Mouse (Mus musculus) intestine, embryonic 14.5 days (tissue): ENCODE results near the gene Sirt1. TPM values are rescaled to one million over a fixed set of nuclear protein-coding genes. Genes with fewer than 3 reads are reported as not detected.

Experiments
- ATAC-seq: fragments of 200-750 bp; cut with Nextera tagmentation; replicated peaks from 2 replicates; pipeline ENCODE4 v1.8.0; 2017; ENCODE audit warnings: low read depth, moderate number of reproducible peaks, moderate TSS enrichment, moderate library complexity; ENCODE audit not compliant: low FRiP score, low TSS enrichment
- DNase-seq: peaks from one replicate; pipeline ENCODE4 v3.0.0-alpha.2; 2018; ENCODE audit warnings: low spot score
- H3K27ac ChIP-seq: fragments of 300-500 bp; sonication (generic); 2 replicates; pipeline ENCODE4 v1.5.1; 2014; ENCODE audit warnings: low read depth, mild to moderate bottlenecking, control low read depth
- H3K27me3 ChIP-seq: fragments of 300-500 bp; sonication (generic); replicated peaks from 2 replicates; pipeline ENCODE4 v1.6.1; 2014; ENCODE audit warnings: low read length, control low read depth; ENCODE audit not compliant: control insufficient read depth, insufficient read depth
- H3K36me3 ChIP-seq: fragments of 300-500 bp; sonication (generic); 2 replicates; pipeline ENCODE4 v1.6.1; 2014; ENCODE audit warnings: low read length, control low read depth; ENCODE audit not compliant: control insufficient read depth, insufficient read depth
- H3K4me1 ChIP-seq: fragments of 300-500 bp; sonication (generic); replicated peaks from 2 replicates; pipeline ENCODE4 v1.6.1; 2014; ENCODE audit warnings: low read length, control low read depth, mixed read lengths; ENCODE audit not compliant: control insufficient read depth, insufficient read depth
- H3K4me2 ChIP-seq: fragments of 300-500 bp; sonication (generic); 2 replicates; pipeline ENCODE4 v1.6.1; 2014; ENCODE audit warnings: low read length
- H3K4me3 ChIP-seq: fragments of 300-500 bp; sonication (generic); 2 replicates; pipeline ENCODE4 v1.5.1; 2014; ENCODE audit warnings: low read depth, low read length, control low read depth, mixed read lengths
- H3K9ac ChIP-seq: fragments of 300-500 bp; sonication (generic); 2 replicates; pipeline ENCODE4 v1.6.1; 2014; ENCODE audit warnings: mild to moderate bottlenecking, low read length
- H3K9me3 ChIP-seq: fragments of 300-500 bp; sonication (generic); 2 replicates; pipeline ENCODE4 v1.6.1; 2016; ENCODE audit warnings: low read length, control low read depth; ENCODE audit not compliant: control insufficient read depth
- WGBS: fragments of 180-500 bp; shearing (Covaris S2); extraction: QIAGEN DNeasy Blood & Tissue Kit; methylation state at CpG from one replicate; pipeline ENCODE4 v1.1.7; 2014; 5-methylcytosine and 5-hydroxymethylcytosine counted together
- polyA plus RNA-seq: library from polyadenylated mRNA; unstranded; fragments of >200 nt; fragmentation: Nextera tagmentation; extraction: Ambion mirVana; gene quantifications from 2 replicates; pipeline ENCODE4 v1.2.1, GENCODE M21; 2014

The Sirt1 gene
- 6.8 and 6.9 TPM in 2 replicates for polyA plus RNA-seq

DNA sequence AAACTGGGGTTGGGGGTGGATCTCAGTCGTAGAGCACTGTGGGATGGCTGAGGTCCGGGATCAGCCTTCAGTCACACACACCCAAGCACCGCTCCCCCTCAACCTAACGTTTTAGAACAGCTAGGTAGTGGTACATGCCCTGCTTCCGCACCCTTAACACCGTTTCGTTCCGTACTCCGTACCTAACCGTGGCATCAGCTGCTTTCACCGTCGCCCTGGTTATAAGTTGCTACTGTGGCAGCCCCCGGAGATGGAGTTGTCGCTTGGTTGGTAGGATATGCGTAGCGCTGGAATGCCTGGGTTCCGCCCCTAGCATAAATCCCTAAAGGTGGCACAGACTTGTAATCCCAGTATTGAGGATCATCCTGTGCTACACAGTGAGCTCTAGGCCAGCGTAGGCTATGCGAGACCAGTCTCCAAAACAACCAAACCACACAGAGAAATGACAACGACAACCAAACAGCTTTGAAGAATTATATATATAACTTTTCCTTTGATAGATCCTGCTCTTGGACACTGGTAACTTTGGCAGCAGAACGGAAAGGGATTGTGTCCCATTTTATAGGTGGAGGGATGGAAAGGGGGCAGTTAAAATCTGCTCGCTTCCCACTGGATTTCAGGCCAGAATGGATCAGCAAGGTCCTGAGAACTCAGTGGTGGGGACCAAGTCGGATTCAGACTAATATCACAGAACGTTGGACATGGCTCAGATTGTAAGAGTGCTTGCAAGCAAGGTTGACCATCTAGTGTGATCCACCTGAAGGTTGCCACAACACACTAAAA, at the start of gene Sirt1:
Gene Sirt1 (minus strand): TSS at position 207 of the 783 bp plus-strand sequence.
- no peak within 1 kb of the TSS for H3K27ac ChIP-seq
- peaks cover 13% of the 10 kb centered on the region for H3K27me3 ChIP-seq
- H3K4me2 ChIP-seq = peak within 1 kb of the TSS; percentile 90
- DNase-seq = peak; percentile 63
- no peaks in the 10 kb centered on the region for H3K9me3 ChIP-seq
- peak within 1 kb of the TSS; percentile 62 for H3K9ac ChIP-seq
- ATAC-seq = no peak
- no peaks in the 10 kb centered on the region for H3K36me3 ChIP-seq
- H3K4me1 ChIP-seq = 0 out of 2 replicates have a peak, but pooled peaks cover 7% of the 10 kb centered on the region
- peak within 1 kb of the TSS; percentile 59 for H3K4me3 ChIP-seq
- 10% methylated on average over 24 of the region's 24 CpGs for WGBS

DNA sequence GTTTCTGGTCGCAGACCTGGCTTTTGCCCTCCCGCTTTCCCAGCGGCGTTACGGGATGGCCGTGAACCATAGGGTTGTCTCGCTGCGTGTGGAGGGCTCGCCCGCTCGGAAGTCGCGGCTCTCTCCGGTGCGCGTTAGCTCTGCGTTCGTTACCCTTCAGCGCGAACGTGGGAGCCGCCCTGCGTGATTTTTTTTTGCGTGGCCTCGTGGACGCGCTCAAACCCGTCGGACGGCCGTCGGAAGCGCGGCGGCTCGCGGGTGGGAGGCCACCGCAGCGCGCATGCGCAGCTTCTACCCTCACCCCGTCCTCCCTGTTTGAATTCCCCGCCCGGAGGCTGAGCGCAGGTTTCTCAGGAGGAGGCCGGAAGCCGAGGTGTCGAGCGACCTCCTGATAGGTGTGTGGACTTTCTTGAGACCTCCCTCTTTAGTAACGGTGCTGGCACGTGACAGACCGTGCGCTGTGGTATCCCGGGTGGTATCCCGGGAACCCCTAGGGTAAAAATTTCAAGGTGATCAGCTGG, 48.3 kb upstream of the Sirt1 start, which contains the start of gene Ctnna3:
Gene Ctnna3 (plus strand): TSS at position 314 of the 521 bp plus-strand sequence.
- peak within 1 kb of the TSS; percentile 55 for H3K4me2 ChIP-seq
- no peaks in the 10 kb centered on the region; the same call in 1 of the 2 replicates for H3K4me1 ChIP-seq
- H3K36me3 ChIP-seq = no peaks in the 10 kb centered on the region
- DNase-seq (no peak), ATAC-seq (peak; percentile 96)
- no peaks in the 10 kb centered on the region for H3K27me3 ChIP-seq
- peak within 1 kb of the TSS; percentile 80 for H3K27ac ChIP-seq
- peak within 1 kb of the TSS; percentile 83 for H3K9ac ChIP-seq
- H3K4me3 ChIP-seq = peak within 1 kb of the TSS; percentile 84
- no peaks in the 10 kb centered on the region for H3K9me3 ChIP-seq
- under 1% methylated on average over 55 of the region's 55 CpGs for WGBS

DNA sequence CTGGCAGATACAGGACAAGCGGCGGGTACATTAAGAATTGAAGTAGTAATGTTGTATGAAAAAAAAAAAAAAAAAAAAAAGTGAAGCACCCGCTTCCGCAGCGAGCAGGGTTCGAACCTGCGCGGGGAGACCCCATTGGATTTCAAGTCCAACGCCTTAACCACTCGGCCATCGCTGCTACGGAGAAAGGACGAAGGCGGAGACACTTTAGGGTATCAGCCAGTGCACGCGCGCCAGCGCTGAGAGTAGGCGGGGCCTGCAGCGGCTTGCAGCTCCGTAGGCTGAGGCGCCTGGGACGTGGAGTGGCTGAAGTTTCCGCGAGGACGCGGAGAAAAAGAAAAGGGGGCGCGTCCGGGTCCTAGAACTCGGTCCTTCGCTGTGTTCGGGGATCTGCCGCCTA, 47.9 kb upstream of the Sirt1 start:
- Histone ChIP-seq H3K9ac (peak overlapping the region; percentile 83), H3K4me2 (peak overlapping the region; percentile 55), H3K36me3 (no peaks in the 10 kb centered on the region), H3K9me3 (no peaks in the 10 kb centered on the region), H3K27me3 (no peaks in the 10 kb centered on the region), H3K4me3 (peak overlapping the region; percentile 84), H3K4me1 (no peaks in the 10 kb centered on the region; the same call in 1 of the 2 replicates), H3K27ac (peak overlapping the region; percentile 80)
- ATAC-seq (peak; percentile 96), DNase-seq (peak; percentile 100)
- WGBS = 0% methylated on average over 34 of the region's 34 CpGs

DNA sequence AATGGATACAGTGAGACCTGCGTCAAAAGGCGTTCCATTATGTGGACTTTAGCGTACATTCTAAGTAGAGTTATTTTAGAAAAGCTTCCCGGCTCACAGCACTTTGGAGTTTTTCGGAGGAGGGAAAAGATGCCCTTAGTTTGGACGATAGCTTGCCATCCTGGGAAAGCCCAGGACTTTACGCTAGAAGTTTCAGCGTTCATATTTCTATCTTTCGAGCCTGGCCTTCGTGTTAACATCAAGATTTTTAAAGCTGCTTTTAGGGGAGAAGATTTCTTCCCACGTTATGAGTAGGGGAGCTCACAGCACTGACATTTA, 47.5 kb upstream of the Sirt1 start:
- 3% methylated on average over 11 of the region's 11 CpGs for WGBS
- Histone ChIP-seq H3K27ac (no peak overlapping the region; the same call in 1 of the 2 replicates), H3K36me3 (no peaks in the 10 kb centered on the region), H3K9me3 (no peaks in the 10 kb centered on the region), H3K9ac (peak overlapping the region; percentile 40), H3K27me3 (no peaks in the 10 kb centered on the region), H3K4me3 (peak overlapping the region; percentile 84), H3K4me1 (no peaks in the 10 kb centered on the region; the same call in 1 of the 2 replicates), H3K4me2 (peak overlapping the region; percentile 55)
- DNase-seq (no peak), ATAC-seq (no peak)

DNA sequence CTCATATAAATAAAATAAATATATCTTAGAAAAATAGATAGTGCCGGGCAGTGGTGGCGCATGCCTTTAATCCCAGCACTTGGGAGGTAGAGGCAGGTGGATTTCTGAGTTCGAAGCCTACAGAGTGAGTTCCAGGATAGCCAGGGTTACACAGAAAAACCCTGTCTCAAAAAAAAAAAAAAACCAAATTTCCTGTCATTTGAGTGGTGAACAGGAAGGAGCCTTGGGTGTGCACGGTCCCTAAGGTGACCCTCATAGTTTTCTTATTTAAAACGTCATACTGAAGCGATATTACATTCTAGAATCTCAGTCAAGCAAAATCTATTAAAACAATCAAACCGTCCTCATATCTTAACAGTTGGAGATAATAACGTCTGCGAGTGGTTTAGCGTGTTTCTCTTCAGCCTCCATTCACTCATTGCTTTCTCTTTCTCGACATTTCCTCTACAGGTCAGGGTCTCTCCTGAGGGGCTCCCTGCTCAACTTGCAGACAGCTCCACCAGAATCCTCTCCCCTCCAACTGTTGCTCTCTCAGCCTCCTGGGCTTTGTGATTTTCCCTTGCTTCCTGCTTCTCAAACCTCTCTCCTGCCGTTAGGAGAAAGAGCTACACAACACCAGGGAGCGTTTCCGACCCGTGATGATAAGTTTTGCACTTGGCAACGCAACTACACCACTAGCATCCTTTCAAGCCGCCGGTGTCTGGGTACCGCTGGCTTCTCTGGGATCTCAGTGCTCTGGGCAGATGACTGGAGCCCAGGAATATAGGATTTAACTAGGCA, 46.9 kb upstream of the Sirt1 start:
- Histone ChIP-seq H3K27ac (no peak overlapping the region; the same call in 1 of the 2 replicates), H3K4me1 (no peaks in the 10 kb centered on the region; the same call in 1 of the 2 replicates), H3K27me3 (no peaks in the 10 kb centered on the region), H3K4me2 (peak overlapping the region; percentile 55), H3K9ac (peak overlapping the region; percentile 40), H3K4me3 (peak overlapping the region; percentile 84), H3K36me3 (no peaks in the 10 kb centered on the region), H3K9me3 (no peaks in the 10 kb centered on the region)
- 19% methylated on average over 19 of the region's 19 CpGs for WGBS
- ATAC-seq (no peak), DNase-seq (peak; percentile 84)

DNA sequence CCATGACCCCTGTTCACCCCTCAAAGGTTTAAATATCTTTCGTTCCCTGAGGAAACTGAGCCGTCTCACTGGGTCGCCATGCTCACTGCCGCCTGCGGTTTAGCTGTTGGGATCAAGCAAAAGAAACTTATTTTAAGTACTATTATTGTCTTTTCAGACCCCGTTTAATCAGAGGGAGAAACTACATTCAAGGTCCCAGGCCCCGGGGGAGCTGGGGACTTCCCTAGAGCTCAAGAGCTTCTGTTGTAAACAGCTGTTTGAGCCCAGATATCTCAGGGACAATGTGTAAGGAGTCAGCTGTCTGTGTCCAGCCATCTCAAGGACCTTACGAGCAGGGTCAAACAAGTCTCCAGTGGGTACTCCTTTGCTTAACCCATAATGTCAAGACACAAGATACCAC, 45.6 kb upstream of the Sirt1 start:
- Histone ChIP-seq H3K27me3 (no peaks in the 10 kb centered on the region), H3K4me1 (no peaks in the 10 kb centered on the region; the same call in 1 of the 2 replicates), H3K27ac (no peak overlapping the region), H3K9ac (no peak overlapping the region), H3K4me2 (no peak overlapping the region), H3K9me3 (no peaks in the 10 kb centered on the region), H3K36me3 (no peaks in the 10 kb centered on the region), H3K4me3 (no peak overlapping the region)
- 79% methylated on average over 8 of the region's 8 CpGs for WGBS
- DNase-seq (no peak), ATAC-seq (no peak)

DNA sequence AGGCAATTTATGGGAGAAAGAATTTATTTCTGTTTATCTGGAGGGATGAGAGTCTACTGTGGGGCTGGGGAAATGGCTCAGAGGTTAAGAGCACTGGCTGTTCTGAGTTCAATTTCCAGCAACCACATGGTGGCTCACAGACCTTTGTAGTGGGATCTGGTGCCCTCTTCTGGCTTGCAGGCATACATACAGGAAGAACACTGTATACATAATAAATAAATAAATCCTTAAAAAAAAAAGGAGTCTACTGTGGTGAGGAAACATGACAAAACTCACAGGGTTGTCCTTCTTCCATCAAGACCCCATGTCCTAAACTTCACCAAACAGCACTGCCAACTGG, 42.9 kb upstream of the Sirt1 start:
- no peaks in the 10 kb centered on the region for H3K36me3 ChIP-seq
- H3K4me3 ChIP-seq = no peak overlapping the region
- H3K4me1 ChIP-seq = no peaks in the 10 kb centered on the region; the same call in 1 of the 2 replicates
- H3K27ac ChIP-seq = no peak overlapping the region
- no peaks in the 10 kb centered on the region for H3K27me3 ChIP-seq
- no peak overlapping the region for H3K4me2 ChIP-seq
- H3K9ac ChIP-seq = no peak overlapping the region
- H3K9me3 ChIP-seq = no peaks in the 10 kb centered on the region
- DNase-seq (no peak), ATAC-seq (no peak)

DNA sequence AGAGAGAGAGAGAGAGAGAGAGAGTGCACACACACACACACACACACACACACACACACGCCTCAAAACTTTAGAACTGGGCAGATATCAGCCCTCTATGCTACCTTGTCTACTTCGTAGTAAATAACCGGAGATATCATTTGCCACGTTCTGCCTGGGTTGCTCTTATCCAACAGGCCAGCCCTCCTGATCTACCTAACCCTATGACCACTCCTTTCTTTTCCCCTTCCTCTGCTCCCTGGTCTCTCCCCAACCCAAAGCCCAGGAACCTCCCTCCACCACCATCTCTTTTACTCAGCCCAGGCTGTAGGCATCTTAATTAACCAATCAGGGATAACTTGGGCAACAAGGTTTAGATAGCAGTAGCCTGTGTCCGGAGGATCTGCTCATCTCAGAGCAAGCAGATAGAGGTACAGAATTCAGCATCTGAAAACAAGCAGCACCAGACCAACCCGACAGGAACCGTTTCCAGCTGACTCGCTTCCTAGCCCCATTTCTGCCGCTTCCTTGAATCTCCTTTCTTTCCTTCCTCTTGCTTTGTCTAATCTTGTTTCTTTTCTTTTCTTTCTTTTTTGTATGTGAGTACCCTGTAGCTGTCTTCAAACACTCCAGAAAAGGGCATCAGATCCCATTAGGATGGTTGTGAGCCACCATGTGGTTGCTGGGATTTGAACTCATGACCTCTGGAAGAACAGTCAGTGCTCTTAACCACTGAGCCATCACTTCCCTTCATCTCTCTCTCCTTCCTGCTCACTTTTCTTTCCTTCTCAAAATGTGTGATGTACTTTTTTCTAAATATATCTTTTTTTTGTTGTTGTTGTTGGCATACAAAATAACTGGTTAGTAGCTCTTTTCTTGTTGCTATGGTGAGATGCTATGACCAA, 42.3 kb upstream of the Sirt1 start:
- DNase-seq (no peak), ATAC-seq (no peak)

More for the DNA sequence above, 42.3 kb upstream of the Sirt1 start:
- Histone ChIP-seq H3K4me3 (no peak overlapping the region), H3K9ac (no peak overlapping the region), H3K36me3 (no peaks in the 10 kb centered on the region), H3K27ac (no peak overlapping the region), H3K4me2 (no peak overlapping the region), H3K27me3 (no peaks in the 10 kb centered on the region), H3K9me3 (no peaks in the 10 kb centered on the region), H3K4me1 (no peaks in the 10 kb centered on the region; the same call in 1 of the 2 replicates)
- 92% methylated on average over 9 of the region's 9 CpGs for WGBS
